Mouse (Mus musculus) fibroblast of lung, adult 2 months (primary cell): Measurements from ENCODE around the gene Cntnap5c.
"Not testable (repeated sequence)": the region's sequence is repeated elsewhere in the genome, so short reads cannot be mapped to it uniquely, and the experiment has no call there.

ENCODE experiments used
- DNase-seq: peaks from one replicate; pipeline ENCODE4 v3.0.0-alpha.2; 2011; ENCODE audit warnings: low read depth

Gene Cntnap5c

DNA sequence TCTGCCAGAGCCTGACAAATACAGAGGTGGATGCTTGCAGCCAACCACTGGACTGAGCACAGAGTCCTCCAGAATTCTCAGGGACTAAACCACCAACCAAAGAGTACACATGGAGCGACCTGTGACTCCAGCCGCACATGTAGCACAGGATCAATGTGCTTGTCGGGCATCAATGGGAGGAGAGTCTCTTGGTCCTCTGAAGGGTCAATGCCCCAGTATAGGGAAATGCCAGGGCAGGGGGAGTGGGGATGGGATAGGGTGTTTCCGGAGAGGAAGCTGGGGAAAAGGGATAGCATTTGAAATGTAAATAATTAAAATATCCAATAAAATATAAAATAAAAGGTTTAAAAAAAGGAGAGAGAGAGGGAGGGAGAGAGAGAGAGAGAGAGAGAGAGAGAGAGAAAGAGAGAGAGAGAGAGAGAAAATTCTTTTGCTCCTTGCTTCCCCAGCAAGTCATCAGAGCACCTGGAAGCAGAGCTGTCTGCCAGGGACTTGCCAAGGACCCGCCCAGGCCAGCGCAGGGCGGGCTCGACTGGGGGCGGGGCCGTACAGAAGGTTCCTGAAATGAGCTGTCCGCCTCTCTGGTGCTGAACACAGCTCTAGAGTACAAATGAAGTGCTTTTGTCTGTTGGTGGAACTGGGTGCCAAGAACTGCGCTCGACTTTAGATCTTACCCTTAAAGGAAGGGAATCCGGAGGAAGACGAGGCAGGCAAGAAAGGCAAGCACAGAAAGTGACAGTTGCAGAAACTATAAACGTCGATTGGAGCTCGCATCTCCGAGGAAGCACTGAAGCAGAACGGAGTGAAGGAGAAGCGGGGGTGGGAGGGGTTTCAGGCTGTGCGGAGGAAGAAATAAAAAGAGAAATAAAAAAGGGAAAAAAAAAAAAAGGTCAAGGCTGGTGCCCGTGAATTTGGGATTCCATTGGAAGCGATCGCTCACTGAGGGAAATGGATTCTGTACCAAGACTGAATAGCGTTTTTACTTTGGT, at the start of gene Cntnap5c:
Cntnap5c (plus strand) TSS at position 949 of the 989 bp plus-strand sequence.
- no peak for DNase-seq

DNA sequence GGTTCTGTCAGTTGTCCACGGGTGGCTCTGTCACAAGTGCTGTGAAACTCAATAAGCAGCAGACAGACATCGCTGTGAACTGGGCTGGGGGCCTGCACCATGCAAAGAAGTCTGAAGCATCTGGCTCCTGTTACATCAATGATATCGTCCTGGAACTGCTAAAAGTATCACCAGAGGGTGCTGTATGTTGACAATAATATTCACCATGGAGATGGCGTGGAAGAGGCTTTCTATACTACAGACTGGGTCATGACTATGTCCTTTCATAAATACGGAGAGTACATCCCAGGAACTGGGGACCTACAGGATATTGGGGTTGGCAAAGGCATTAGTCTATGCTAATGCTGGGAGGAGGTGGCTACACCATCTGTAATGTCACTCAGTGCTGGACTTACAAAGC, 27.3 kb upstream of the Cntnap5c start, which contains the start of gene Gm21834:
Gm21834 (minus strand) TSS at position 101 of the 400 bp plus-strand sequence.
- DNase-seq: no peak

- DNase-seq: no peak
Measured at GRCm38 (mm10) chr17:57758033-57758432, 11.3 kb upstream of the Cntnap5c start.

DNA sequence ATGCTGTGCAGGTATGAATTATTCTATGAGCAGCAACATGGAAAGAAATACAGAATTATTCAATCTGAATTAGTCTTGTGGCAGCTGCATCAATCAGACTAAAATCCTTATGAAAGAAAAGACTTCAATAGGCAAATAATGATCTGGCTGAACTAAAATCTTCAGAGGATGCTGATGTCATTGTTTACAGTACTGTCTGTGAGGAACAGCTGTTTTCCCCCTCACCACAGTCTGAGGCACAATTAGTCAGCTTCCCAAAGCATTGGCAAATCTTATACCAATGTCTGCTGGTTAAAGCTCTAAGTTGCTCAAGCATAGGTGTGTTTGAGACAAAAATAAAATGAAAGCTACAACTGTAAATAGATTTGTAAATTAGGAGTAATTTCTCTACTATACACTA, 2.1 kb upstream of the Cntnap5c start:
- no peak for DNase-seq

DNA sequence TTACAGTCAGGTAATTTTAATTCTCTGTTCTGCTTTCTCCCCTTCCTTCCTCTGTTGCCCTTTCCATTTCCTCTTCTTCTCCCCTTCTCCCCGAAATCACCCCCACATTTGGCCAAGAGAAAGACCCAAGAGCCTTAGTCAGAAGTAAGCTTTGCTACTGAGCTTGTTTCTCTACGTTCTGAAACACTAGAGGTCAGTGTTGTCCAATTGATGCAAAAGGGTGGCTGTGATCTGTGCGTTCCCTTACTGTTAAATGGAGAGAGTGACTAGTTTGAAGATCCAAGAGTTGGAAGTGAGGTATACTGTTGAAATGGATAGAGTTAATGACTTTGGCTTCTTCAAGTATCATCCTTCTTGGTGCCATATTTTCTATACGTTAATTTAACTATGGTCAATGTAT, 1.5 kb downstream of the Cntnap5c start:
- DNase-seq: no peak

GRCm38 (mm10) chr17:57788161-57788799, 18.9 kb downstream of the Cntnap5c start:
- DNase-seq: no peak

DNA sequence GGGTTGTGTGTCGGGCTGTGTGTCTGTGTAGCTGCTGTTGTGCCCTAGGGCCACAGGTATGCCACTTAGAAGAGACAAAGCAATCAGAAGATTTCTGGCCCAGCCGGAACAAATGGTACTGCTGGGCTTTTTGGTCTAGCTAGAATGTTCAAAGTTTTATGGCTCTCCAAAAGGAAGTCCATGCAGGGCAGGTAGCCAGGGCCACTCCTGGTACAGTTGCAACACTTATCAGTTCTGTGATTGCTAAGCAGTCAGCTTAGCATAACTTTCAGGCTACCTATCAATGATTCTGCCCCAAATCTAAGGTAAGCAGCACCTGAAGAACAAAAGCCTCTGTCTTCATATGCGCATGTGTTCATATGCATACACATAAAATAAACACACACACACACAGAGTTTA, 26.0 kb downstream of the Cntnap5c start:
- DNase-seq: no peak

GRCm38 (mm10) chr17:57796668-57797311, 27.4 kb downstream of the Cntnap5c start:
- no peak for DNase-seq

DNA sequence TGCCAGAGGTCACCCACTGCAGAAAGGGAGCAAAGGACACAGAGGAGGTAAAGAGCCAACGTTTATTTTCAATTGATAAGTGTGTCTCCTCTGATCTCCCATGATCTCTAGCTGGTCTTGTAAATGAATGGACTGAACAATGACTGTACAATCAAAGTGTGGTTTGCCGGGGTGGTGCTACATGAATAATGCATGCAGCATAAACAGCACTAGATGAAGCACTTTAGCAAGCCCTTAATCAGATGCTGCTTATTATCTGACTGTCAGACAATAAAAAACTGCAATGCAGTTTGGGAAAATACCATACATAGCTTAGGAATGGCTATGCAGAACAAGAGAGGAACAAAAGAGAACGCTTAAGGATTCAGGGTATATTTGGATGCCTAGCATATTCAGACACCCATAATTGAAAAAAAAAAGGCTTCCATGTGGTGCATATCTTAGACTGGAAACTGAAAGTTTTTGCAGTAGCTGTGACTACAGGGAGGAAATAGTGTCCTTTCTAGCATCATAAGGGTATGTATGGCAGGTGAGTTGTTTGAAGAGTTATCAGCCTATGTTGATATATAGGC, 30.1 kb downstream of the Cntnap5c start:
- no peak for DNase-seq

- no peak for DNase-seq
Measured at GRCm38 (mm10) chr17:57801180-57801579, 31.8 kb downstream of the Cntnap5c start.

- no peak for DNase-seq
Measured at GRCm38 (mm10) chr17:57837090-57837971, 68.0 kb downstream of the Cntnap5c start.

- not testable (repeated sequence) for DNase-seq
Measured at GRCm38 (mm10) chr17:57855811-57856210, 86.4 kb downstream of the Cntnap5c start.

GRCm38 (mm10) chr17:57865996-57866395, 96.6 kb downstream of the Cntnap5c start:
- DNase-seq: no peak

GRCm38 (mm10) chr17:57887742-57888389, 118.5 kb downstream of the Cntnap5c start:
- DNase-seq: no peak

DNA sequence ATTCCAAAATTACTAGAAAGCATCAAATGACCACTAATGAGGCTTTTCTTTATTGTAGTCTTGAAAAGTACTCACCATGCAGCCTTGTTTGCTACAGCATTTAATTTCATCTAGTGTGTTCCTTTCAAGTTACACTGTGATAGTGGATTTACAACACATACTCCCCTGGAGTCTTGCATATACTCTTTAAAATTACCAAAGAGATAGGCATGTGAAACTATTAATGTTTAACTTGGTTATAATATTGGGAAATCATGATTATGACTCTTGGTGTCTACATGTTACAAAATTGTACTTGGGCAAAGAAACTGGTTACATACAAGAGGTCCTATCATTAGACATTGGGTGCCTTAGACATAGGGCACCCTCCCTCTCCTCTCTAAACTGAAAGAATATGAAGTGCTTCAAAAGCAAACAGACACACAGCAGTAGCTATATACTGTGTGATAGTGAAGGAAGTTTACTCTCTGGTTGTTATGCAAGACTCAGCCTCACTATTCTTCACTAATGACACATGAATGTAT, 142.5 kb downstream of the Cntnap5c start:
- no peak for DNase-seq

DNA sequence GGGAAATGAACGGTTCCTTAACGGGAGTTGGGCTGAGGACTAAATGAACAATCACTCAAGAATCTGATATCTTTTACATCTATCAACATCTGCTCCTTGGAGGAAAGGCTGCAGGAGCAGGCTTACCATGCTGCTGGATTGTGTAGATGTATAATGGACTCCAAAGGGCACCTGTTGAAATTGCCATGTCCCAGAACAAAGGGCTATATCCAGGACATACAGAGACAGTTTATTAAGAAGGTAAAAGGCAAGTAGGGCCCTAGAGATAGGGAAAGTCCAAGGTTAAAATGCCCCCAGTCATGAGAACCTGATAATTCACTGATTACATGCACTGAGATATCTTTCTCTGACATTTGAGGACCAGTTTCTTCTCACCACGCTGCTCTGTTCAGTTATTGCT, 214.9 kb downstream of the Cntnap5c start:
- DNase-seq: no peak

GRCm38 (mm10) chr17:57988420-57988819, 219.1 kb downstream of the Cntnap5c start:
- DNase-seq: no peak

DNA sequence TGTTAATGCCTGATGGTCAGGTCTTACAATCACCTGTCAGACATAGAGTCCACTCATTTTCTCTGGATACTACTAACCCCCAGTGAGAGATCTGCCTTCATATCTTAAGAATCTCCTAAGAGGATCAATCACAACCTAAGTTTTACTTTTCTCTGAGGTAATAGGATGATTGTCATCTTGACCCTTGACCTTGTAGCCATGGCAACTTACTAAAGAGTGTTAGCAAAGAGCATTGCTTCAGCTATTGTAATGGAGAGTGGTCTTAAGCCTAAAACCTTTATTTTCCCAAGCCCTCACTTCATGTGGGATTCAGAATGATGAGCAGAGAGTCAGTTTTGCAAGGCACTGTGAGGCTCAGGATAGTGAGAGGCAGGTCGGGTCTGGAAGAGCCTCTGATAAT, 227.1 kb downstream of the Cntnap5c start:
- no peak for DNase-seq

DNA sequence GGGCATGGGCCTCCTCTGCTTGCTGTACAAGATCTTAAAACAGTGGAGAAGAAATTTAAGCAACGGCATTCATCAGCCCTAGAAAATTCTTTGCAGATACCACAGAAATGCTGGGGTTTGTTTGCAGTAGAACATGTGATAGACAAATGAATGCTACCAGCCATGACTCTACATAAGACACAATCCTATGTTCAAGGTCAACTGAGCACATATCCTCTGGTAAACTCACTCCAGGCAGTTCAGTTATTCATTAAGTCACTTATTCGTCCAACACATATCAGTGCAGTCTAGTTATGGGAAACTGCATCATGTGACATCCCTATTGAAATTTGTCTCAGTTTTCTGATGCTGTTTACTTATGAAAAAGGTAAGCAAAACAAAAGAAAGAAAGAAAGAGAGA, 229.7 kb downstream of the Cntnap5c start:
- no peak for DNase-seq

GRCm38 (mm10) chr17:58002845-58003244, 233.5 kb downstream of the Cntnap5c start:
- DNase-seq: no peak
